Mouse (Mus musculus): ENCODE results near the gene Krtap6-1. TPM values are rescaled to one million over a fixed set of nuclear protein-coding genes. Genes with fewer than 3 reads are reported as not detected.
"Not testable (repeated sequence)": the region's sequence is repeated elsewhere in the genome, so short reads cannot be mapped to it uniquely, and the experiment has no call there.

The Krtap6-1 gene
- not detected in 2 replicates for polyA plus RNA-seq (2015; fragmentation: Nextera tagmentation; extraction: Ambion mirVana)

- H3K4me1 ChIP-seq = not testable (repeated sequence)
Observed at GRCm38 (mm10) chr16:89031399-89031798, at the start of gene Krtap6-1. Gene Krtap6-1 (plus strand): TSS chr16:89031699.

GRCm38 (mm10) chr16:89010659-89011058 lies 20.8 kb upstream of the Krtap6-1 start, which contains the start of gene Krtap22-2:
Gene Krtap22-2 (minus strand): TSS chr16:89010759.
- Histone ChIP-seq H3K4me3 (no peak within 1 kb of the TSS), H3K4me1 (no peaks in the 10 kb centered on the region), H3K27ac (no peak within 1 kb of the TSS), H3K27me3 (replicated peaks) (no peaks in the 10 kb centered on the region), H3K9me3 (no peaks in the 10 kb centered on the region), H3K36me3 (replicated peaks) (no peaks in the 10 kb centered on the region), H3K4me2 (no peak within 1 kb of the TSS), H3K9ac (no peak within 1 kb of the TSS)
- WGBS = 86% methylated on average over 5 of the region's 5 CpGs
- ATAC-seq (replicated peaks) = no peak

More at GRCm38 (mm10) chr16:89031399-89031798, at the start of gene Krtap6-1:
- H3K36me3 ChIP-seq (replicated peaks); H3K4me2 ChIP-seq; H3K9me3 ChIP-seq; H3K4me3 ChIP-seq; H3K27ac ChIP-seq; H3K27me3 ChIP-seq (replicated peaks); H3K9ac ChIP-seq; ATAC-seq (replicated peaks): not testable (repeated sequence)
- 94% methylated on average over 3 of the region's 3 CpGs for WGBS

DNA sequence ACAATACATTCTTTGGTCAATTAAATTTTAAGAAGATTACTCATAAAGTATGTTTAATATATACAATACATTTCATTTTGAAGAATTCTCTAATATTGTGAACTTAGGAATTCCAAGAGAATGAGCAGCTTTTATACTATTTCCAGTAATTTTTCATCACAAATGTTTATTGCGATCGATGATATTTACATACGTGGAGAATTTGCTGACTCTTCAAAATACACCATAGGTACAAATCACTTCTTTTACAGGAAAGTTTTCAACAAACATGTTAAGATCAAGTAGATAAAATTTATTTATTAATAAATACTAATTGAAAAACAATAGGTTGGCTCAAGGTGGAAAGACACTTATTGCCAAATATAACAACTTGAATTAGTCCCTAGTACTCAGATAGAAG lies 17.5 kb upstream of the Krtap6-1 start:
- Histone ChIP-seq H3K36me3 (replicated peaks) (no peaks in the 10 kb centered on the region), H3K4me3 (no peak overlapping the region), H3K9ac (no peak overlapping the region), H3K27ac (no peak overlapping the region), H3K4me1 (no peaks in the 10 kb centered on the region), H3K9me3 (no peaks in the 10 kb centered on the region), H3K4me2 (no peak overlapping the region), H3K27me3 (replicated peaks) (no peaks in the 10 kb centered on the region)
- ATAC-seq (replicated peaks) = no peak
- WGBS = 97% methylated on average over 3 of the region's 3 CpGs

- not testable (repeated sequence) for H3K27me3 ChIP-seq (replicated peaks); H3K9me3 ChIP-seq; H3K4me2 ChIP-seq; H3K27ac ChIP-seq; H3K9ac ChIP-seq; H3K36me3 ChIP-seq (replicated peaks); ATAC-seq (replicated peaks); H3K4me3 ChIP-seq; H3K4me1 ChIP-seq
- 99% methylated on average over 3 of the region's 3 CpGs for WGBS
Observed at GRCm38 (mm10) chr16:89014984-89015383, 16.5 kb upstream of the Krtap6-1 start, which contains the start of gene Gm10229. Gene Gm10229 (plus strand): TSS chr16:89015284.

DNA sequence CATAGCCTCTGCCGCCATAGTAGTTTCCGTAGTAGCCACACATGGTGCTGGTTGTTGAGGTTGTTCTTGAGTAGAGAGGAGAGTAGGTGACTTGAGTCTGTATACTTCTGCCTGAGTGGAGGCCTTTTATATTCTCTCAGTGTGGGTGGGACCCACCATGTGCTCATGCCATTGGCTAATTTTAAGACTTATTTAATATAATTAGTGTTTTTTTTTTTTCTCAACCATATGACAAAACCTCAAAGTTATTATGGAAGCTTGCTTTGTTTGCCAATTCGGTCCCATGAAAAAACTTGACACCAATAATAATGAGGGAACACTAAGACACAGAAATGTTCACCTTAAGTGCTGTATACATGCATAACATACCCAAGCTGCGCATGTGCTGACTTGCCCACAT lies 9.9 kb downstream of the Krtap6-1 start, which contains the start of gene Gm10228:
TSS of gene Gm10228 (minus strand) at position 101 of the 400 bp plus-strand sequence.
- H3K27me3 ChIP-seq (replicated peaks); H3K36me3 ChIP-seq (replicated peaks); H3K4me1 ChIP-seq; H3K27ac ChIP-seq; H3K9ac ChIP-seq; H3K9me3 ChIP-seq; H3K4me3 ChIP-seq; ATAC-seq (replicated peaks); H3K4me2 ChIP-seq: not testable (repeated sequence)
- WGBS = 92% methylated on average over 2 of the region's 4 CpGs

DNA sequence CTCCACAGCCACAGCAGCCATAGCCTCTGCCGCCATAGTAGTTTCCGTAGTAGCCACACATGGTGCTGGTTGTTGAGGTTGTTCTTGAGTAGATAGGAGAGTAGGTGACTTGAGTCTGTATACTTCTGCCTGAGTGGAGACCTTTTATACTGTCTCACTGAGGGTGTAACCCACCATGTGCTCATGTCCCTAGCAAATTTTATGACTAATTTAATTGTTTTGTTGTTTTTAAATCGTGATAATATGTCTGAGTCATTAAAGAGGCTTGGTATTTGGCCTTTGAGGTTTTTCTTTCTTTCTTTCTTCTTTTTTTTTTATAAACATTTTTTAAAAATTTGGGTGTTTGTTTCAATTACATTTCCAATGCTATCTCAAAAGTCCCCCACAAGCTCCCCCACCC lies 16.3 kb downstream of the Krtap6-1 start, which contains the start of gene Krtap6-5:
TSS of gene Krtap6-5 (minus strand) at position 101 of the 400 bp plus-strand sequence.
- Histone ChIP-seq H3K9ac (no peak within 1 kb of the TSS), H3K9me3 (no peaks in the 10 kb centered on the region), H3K27me3 (replicated peaks) (no peaks in the 10 kb centered on the region), H3K4me1 (no peaks in the 10 kb centered on the region), H3K36me3 (replicated peaks) (no peaks in the 10 kb centered on the region), H3K4me2 (no peak within 1 kb of the TSS), H3K4me3 (no peak within 1 kb of the TSS), H3K27ac (no peak within 1 kb of the TSS)
- no peak for ATAC-seq (replicated peaks)
- WGBS = 92% methylated on average over 3 of the region's 3 CpGs

DNA sequence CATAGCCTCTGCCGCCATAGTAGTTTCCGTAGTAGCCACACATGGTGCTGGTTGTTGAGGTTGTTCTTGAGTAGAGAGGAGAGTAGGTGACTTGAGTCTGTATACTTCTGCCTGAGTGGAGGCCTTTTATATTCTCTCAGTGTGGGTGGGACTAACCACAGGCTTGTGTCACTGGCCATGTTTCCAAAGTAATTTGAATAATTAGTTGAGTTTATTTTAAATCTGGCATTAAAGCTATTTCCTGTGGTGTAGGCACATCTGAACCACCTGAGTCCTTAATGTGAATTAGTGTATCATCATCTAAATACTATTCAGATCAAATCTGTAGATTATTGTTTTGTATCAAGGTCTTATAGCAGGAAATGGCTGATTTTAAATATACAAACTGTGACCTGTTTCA lies 32.4 kb downstream of the Krtap6-1 start, which contains the start of gene 1110025L11Rik:
TSS of gene 1110025L11Rik (minus strand) at position 101 of the 400 bp plus-strand sequence.
- not testable (repeated sequence) for H3K4me2 ChIP-seq; ATAC-seq (replicated peaks); H3K4me1 ChIP-seq; H3K9ac ChIP-seq; H3K9me3 ChIP-seq; H3K27me3 ChIP-seq (replicated peaks); H3K4me3 ChIP-seq; H3K27ac ChIP-seq; H3K36me3 ChIP-seq (replicated peaks)
- WGBS = no CpG with 5 or more reads among the region's 2 CpGs

- WGBS = 75% methylated on average over 2 of the region's 2 CpGs
- not testable (repeated sequence) for H3K4me3 ChIP-seq, H3K9ac ChIP-seq
Observed at GRCm38 (mm10) chr16:89071041-89071440, 39.5 kb downstream of the Krtap6-1 start.

More at GRCm38 (mm10) chr16:89071041-89071440, 39.5 kb downstream of the Krtap6-1 start:
- H3K4me1 ChIP-seq; ATAC-seq (replicated peaks); H3K4me2 ChIP-seq; H3K27ac ChIP-seq; H3K9me3 ChIP-seq; H3K36me3 ChIP-seq (replicated peaks); H3K27me3 ChIP-seq (replicated peaks): not testable (repeated sequence)

Other genes with a start within 250 kb of the Krtap6-1 start
- gene Gm20741, start 219.5 kb upstream of the Krtap6-1 start, polyA plus RNA-seq (2015; fragmentation: Nextera tagmentation; extraction: Ambion mirVana) = not detected in 2 replicates
- not detected in 2 replicates for gene Krtap15, start 211.5 kb upstream of the Krtap6-1 start, polyA plus RNA-seq (2015; fragmentation: Nextera tagmentation; extraction: Ambion mirVana)
- not detected in 2 replicates for gene Krtap14, start 205.6 kb upstream of the Krtap6-1 start, polyA plus RNA-seq (2015; fragmentation: Nextera tagmentation; extraction: Ambion mirVana)
- gene Krtap19-1, start 162.3 kb upstream of the Krtap6-1 start, polyA plus RNA-seq (2015; fragmentation: Nextera tagmentation; extraction: Ambion mirVana) = not detected in 2 replicates
- gene Krtap19-2, start 157.4 kb upstream of the Krtap6-1 start, polyA plus RNA-seq (2015; fragmentation: Nextera tagmentation; extraction: Ambion mirVana) = not detected in 2 replicates
- gene Krtap19-3, start 153.7 kb upstream of the Krtap6-1 start, polyA plus RNA-seq (2015; fragmentation: Nextera tagmentation; extraction: Ambion mirVana) = not detected in 2 replicates
- gene Krtap19-4, start 146.6 kb upstream of the Krtap6-1 start, polyA plus RNA-seq (2015; fragmentation: Nextera tagmentation; extraction: Ambion mirVana) = not detected in 2 replicates
- not detected in 2 replicates for gene Krtap19-5, start 135.2 kb upstream of the Krtap6-1 start, polyA plus RNA-seq (2015; fragmentation: Nextera tagmentation; extraction: Ambion mirVana)
- not detected in 2 replicates for gene Krtap19-9b, start 99.4 kb upstream of the Krtap6-1 start, polyA plus RNA-seq (2015; fragmentation: Nextera tagmentation; extraction: Ambion mirVana)
- gene Krtap16-3, start 68.8 kb upstream of the Krtap6-1 start, polyA plus RNA-seq (2015; fragmentation: Nextera tagmentation; extraction: Ambion mirVana) = not detected in 2 replicates
- not detected in 2 replicates for gene Krtap22-2, start 20.9 kb upstream of the Krtap6-1 start, polyA plus RNA-seq (2015; fragmentation: Nextera tagmentation; extraction: Ambion mirVana)
- not detected in 2 replicates for gene Gm10229, start 16.4 kb upstream of the Krtap6-1 start, polyA plus RNA-seq (2015; fragmentation: Nextera tagmentation; extraction: Ambion mirVana)
- not detected in 2 replicates for gene Gm10228, start 9.8 kb downstream of the Krtap6-1 start, polyA plus RNA-seq (2015; fragmentation: Nextera tagmentation; extraction: Ambion mirVana)
- gene Krtap6-5, start 16.2 kb downstream of the Krtap6-1 start, polyA plus RNA-seq (2015; fragmentation: Nextera tagmentation; extraction: Ambion mirVana) = not detected in 2 replicates
- gene 1110025L11Rik, start 32.3 kb downstream of the Krtap6-1 start, polyA plus RNA-seq (2015; fragmentation: Nextera tagmentation; extraction: Ambion mirVana) = not detected in 2 replicates
- gene Krtap6-3, start 52.3 kb downstream of the Krtap6-1 start, polyA plus RNA-seq (2015; fragmentation: Nextera tagmentation; extraction: Ambion mirVana) = not detected in 2 replicates
- not detected in 2 replicates for gene Gm6358, start 109.2 kb downstream of the Krtap6-1 start, polyA plus RNA-seq (2015; fragmentation: Nextera tagmentation; extraction: Ambion mirVana)
- gene Gm10061, start 119.4 kb downstream of the Krtap6-1 start, polyA plus RNA-seq (2015; fragmentation: Nextera tagmentation; extraction: Ambion mirVana) = not detected in 2 replicates
- gene Gm9789, start 126.3 kb downstream of the Krtap6-1 start, polyA plus RNA-seq (2015; fragmentation: Nextera tagmentation; extraction: Ambion mirVana) = not detected in 2 replicates
- not detected in 2 replicates for gene Gm7735, start 137.8 kb downstream of the Krtap6-1 start, polyA plus RNA-seq (2015; fragmentation: Nextera tagmentation; extraction: Ambion mirVana)
- not detected in 2 replicates for gene 1110057P08Rik, start 143.0 kb downstream of the Krtap6-1 start, polyA plus RNA-seq (2015; fragmentation: Nextera tagmentation; extraction: Ambion mirVana)
- gene Krtap20-2, start 174.2 kb downstream of the Krtap6-1 start, polyA plus RNA-seq (2015; fragmentation: Nextera tagmentation; extraction: Ambion mirVana) = not detected in 2 replicates

All from midbrain, embryonic 15.5 days (tissue).